Mouse (Mus musculus): Measurements from ENCODE around the gene 4931406C07Rik. TPM values are rescaled to one million over a fixed set of nuclear protein-coding genes. Genes with fewer than 3 reads are reported as not detected.

The 4931406C07Rik gene
- polyA plus RNA-seq, 1 experiment from 2014 or later = 7.3 TPM

GRCm38 (mm10) chr9:15301399-15301798, 4.8 kb downstream of the 4931406C07Rik start:
- no peak for ATAC-seq (ENCODE audit: insufficient read depth, low FRiP score, low TSS enrichment)

GRCm38 (mm10) chr9:15300056-15300455, 6.2 kb downstream of the 4931406C07Rik start:
- no peak for DNase-seq (ENCODE audit: low spot score)
- no peak overlapping the region for H3K4me3 ChIP-seq (ENCODE audit: low read depth, low read length)
- no peaks in the 10 kb centered on the region for H3K4me1 ChIP-seq (ENCODE audit: control insufficient read depth, insufficient read depth, low read length)
- H3K9me3 ChIP-seq (ENCODE audit: control insufficient read depth, low read length) = no peaks in the 10 kb centered on the region
- H3K9ac ChIP-seq (ENCODE audit: low read length) = no peak overlapping the region
- no peaks in the 10 kb centered on the region for H3K27me3 ChIP-seq (ENCODE audit: control insufficient read depth, insufficient read depth, low read length)
- WGBS = 84% methylated on average over 5 of the region's 5 CpGs
- H3K36me3 ChIP-seq (ENCODE audit: control insufficient read depth, insufficient read depth, low read length) = no peaks in the 10 kb centered on the region
- H3K4me2 ChIP-seq (ENCODE audit: low read depth) = no peak overlapping the region
- H3K27ac ChIP-seq (ENCODE audit: low read depth, low read length) = no peak overlapping the region
- no peak for ATAC-seq (ENCODE audit: insufficient read depth, low FRiP score, low TSS enrichment)

More at GRCm38 (mm10) chr9:15301399-15301798, 4.8 kb downstream of the 4931406C07Rik start:
- Histone ChIP-seq H3K27me3 (ENCODE audit: control insufficient read depth, insufficient read depth, low read length) (no peaks in the 10 kb centered on the region), H3K4me2 (ENCODE audit: low read depth) (no peak overlapping the region), H3K36me3 (ENCODE audit: control insufficient read depth, insufficient read depth, low read length) (no peaks in the 10 kb centered on the region), H3K4me1 (ENCODE audit: control insufficient read depth, insufficient read depth, low read length) (no peaks in the 10 kb centered on the region), H3K27ac (ENCODE audit: low read depth, low read length) (no peak overlapping the region), H3K9ac (ENCODE audit: low read length) (no peak overlapping the region), H3K4me3 (ENCODE audit: low read depth, low read length) (no peak overlapping the region), H3K9me3 (ENCODE audit: control insufficient read depth, low read length) (no peaks in the 10 kb centered on the region)
- 62% methylated on average over 6 of the region's 6 CpGs for WGBS
- no peak for DNase-seq (ENCODE audit: low spot score)

GRCm38 (mm10) chr9:15298451-15298850, 7.8 kb downstream of the 4931406C07Rik start:
- Histone ChIP-seq H3K27ac (ENCODE audit: low read depth, low read length) (no peak overlapping the region), H3K4me3 (ENCODE audit: low read depth, low read length) (no peak overlapping the region), H3K9ac (ENCODE audit: low read length) (no peak overlapping the region), H3K4me2 (ENCODE audit: low read depth) (no peak overlapping the region), H3K9me3 (ENCODE audit: control insufficient read depth, low read length) (no peaks in the 10 kb centered on the region), H3K27me3 (ENCODE audit: control insufficient read depth, insufficient read depth, low read length) (no peaks in the 10 kb centered on the region), H3K4me1 (ENCODE audit: control insufficient read depth, insufficient read depth, low read length) (no peaks in the 10 kb centered on the region), H3K36me3 (ENCODE audit: control insufficient read depth, insufficient read depth, low read length) (no peaks in the 10 kb centered on the region)
- ATAC-seq (ENCODE audit: insufficient read depth, low FRiP score, low TSS enrichment) (no peak), DNase-seq (ENCODE audit: low spot score) (no peak)
- WGBS = 36% methylated on average over 2 of the region's 2 CpGs

- no peaks in the 10 kb centered on the region for H3K4me1 ChIP-seq (ENCODE audit: control insufficient read depth, insufficient read depth, low read length)
- H3K4me2 ChIP-seq (ENCODE audit: low read depth) = no peak overlapping the region
- H3K9me3 ChIP-seq (ENCODE audit: control insufficient read depth, low read length) = no peaks in the 10 kb centered on the region
- ATAC-seq (ENCODE audit: insufficient read depth, low FRiP score, low TSS enrichment) (no peak), DNase-seq (ENCODE audit: low spot score) (no peak)
- H3K9ac ChIP-seq (ENCODE audit: low read length) = no peak overlapping the region
- H3K36me3 ChIP-seq (ENCODE audit: control insufficient read depth, insufficient read depth, low read length) = no peaks in the 10 kb centered on the region
- 91% methylated on average over 7 of the region's 7 CpGs for WGBS
- no peaks in the 10 kb centered on the region for H3K27me3 ChIP-seq (ENCODE audit: control insufficient read depth, insufficient read depth, low read length)
- H3K4me3 ChIP-seq (ENCODE audit: low read depth, low read length) = no peak overlapping the region
- no peak overlapping the region for H3K27ac ChIP-seq (ENCODE audit: low read depth, low read length)
Measured at GRCm38 (mm10) chr9:15297112-15297511, 9.1 kb downstream of the 4931406C07Rik start.

GRCm38 (mm10) chr9:15289251-15289650, 17.0 kb downstream of the 4931406C07Rik start:
- Histone ChIP-seq H3K27ac (ENCODE audit: low read depth, low read length) (no peak overlapping the region), H3K9ac (ENCODE audit: low read length) (no peak overlapping the region), H3K36me3 (ENCODE audit: control insufficient read depth, insufficient read depth, low read length) (no peaks in the 10 kb centered on the region), H3K4me1 (ENCODE audit: control insufficient read depth, insufficient read depth, low read length) (no peaks in the 10 kb centered on the region), H3K4me3 (ENCODE audit: low read depth, low read length) (no peak overlapping the region), H3K27me3 (ENCODE audit: control insufficient read depth, insufficient read depth, low read length) (no peaks in the 10 kb centered on the region), H3K4me2 (ENCODE audit: low read depth) (no peak overlapping the region), H3K9me3 (ENCODE audit: control insufficient read depth, low read length) (no peaks in the 10 kb centered on the region)
- no peak for ATAC-seq (ENCODE audit: insufficient read depth, low FRiP score, low TSS enrichment)
- WGBS = 89% methylated on average over 6 of the region's 6 CpGs
- no peak for DNase-seq (ENCODE audit: low spot score)

GRCm38 (mm10) chr9:15288402-15288801, 17.8 kb downstream of the 4931406C07Rik start:
- no peaks in the 10 kb centered on the region for H3K9me3 ChIP-seq (ENCODE audit: control insufficient read depth, low read length)
- H3K9ac ChIP-seq (ENCODE audit: low read length) = no peak overlapping the region
- no peak overlapping the region for H3K27ac ChIP-seq (ENCODE audit: low read depth, low read length)
- 90% methylated on average over 3 of the region's 3 CpGs for WGBS
- no peak for DNase-seq (ENCODE audit: low spot score)
- H3K4me1 ChIP-seq (ENCODE audit: control insufficient read depth, insufficient read depth, low read length) = no peaks in the 10 kb centered on the region
- H3K27me3 ChIP-seq (ENCODE audit: control insufficient read depth, insufficient read depth, low read length) = no peaks in the 10 kb centered on the region
- no peaks in the 10 kb centered on the region for H3K36me3 ChIP-seq (ENCODE audit: control insufficient read depth, insufficient read depth, low read length)
- no peak overlapping the region for H3K4me2 ChIP-seq (ENCODE audit: low read depth)
- H3K4me3 ChIP-seq (ENCODE audit: low read depth, low read length) = no peak overlapping the region
- no peak for ATAC-seq (ENCODE audit: insufficient read depth, low FRiP score, low TSS enrichment)

GRCm38 (mm10) chr9:15287846-15288245, 18.4 kb downstream of the 4931406C07Rik start:
- H3K4me1 ChIP-seq (ENCODE audit: control insufficient read depth, insufficient read depth, low read length) = no peaks in the 10 kb centered on the region
- no peak overlapping the region for H3K9ac ChIP-seq (ENCODE audit: low read length)
- 64% methylated on average over 6 of the region's 6 CpGs for WGBS
- no peak overlapping the region for H3K4me3 ChIP-seq (ENCODE audit: low read depth, low read length)
- no peaks in the 10 kb centered on the region for H3K36me3 ChIP-seq (ENCODE audit: control insufficient read depth, insufficient read depth, low read length)
- ATAC-seq (ENCODE audit: insufficient read depth, low FRiP score, low TSS enrichment) = no peak
- no peaks in the 10 kb centered on the region for H3K27me3 ChIP-seq (ENCODE audit: control insufficient read depth, insufficient read depth, low read length)
- no peak overlapping the region for H3K27ac ChIP-seq (ENCODE audit: low read depth, low read length)
- no peaks in the 10 kb centered on the region for H3K9me3 ChIP-seq (ENCODE audit: control insufficient read depth, low read length)
- DNase-seq (ENCODE audit: low spot score) = no peak
- no peak overlapping the region for H3K4me2 ChIP-seq (ENCODE audit: low read depth)

- Histone ChIP-seq H3K4me2 (ENCODE audit: low read depth) (no peak overlapping the region), H3K4me1 (ENCODE audit: control insufficient read depth, insufficient read depth, low read length) (peaks cover 3% of the 10 kb centered on the region; the same call in 1 of the 2 replicates), H3K4me3 (ENCODE audit: low read depth, low read length) (no peak overlapping the region), H3K9me3 (ENCODE audit: control insufficient read depth, low read length) (no peaks in the 10 kb centered on the region), H3K9ac (ENCODE audit: low read length) (no peak overlapping the region), H3K27me3 (ENCODE audit: control insufficient read depth, insufficient read depth, low read length) (no peaks in the 10 kb centered on the region), H3K27ac (ENCODE audit: low read depth, low read length) (no peak overlapping the region), H3K36me3 (ENCODE audit: control insufficient read depth, insufficient read depth, low read length) (no peaks in the 10 kb centered on the region)
- 67% methylated on average over 3 of the region's 3 CpGs for WGBS
- DNase-seq (ENCODE audit: low spot score) (no peak), ATAC-seq (ENCODE audit: insufficient read depth, low FRiP score, low TSS enrichment) (no peak)
Measured at GRCm38 (mm10) chr9:15285443-15285842, 20.8 kb downstream of the 4931406C07Rik start.

GRCm38 (mm10) chr9:15280491-15280879, 25.8 kb downstream of the 4931406C07Rik start:
- peaks cover 9% of the 10 kb centered on the region; the same call in 1 of the 2 replicates for H3K4me1 ChIP-seq (ENCODE audit: control insufficient read depth, insufficient read depth, low read length)
- peak overlapping the region; percentile 70 for H3K9ac ChIP-seq (ENCODE audit: low read length)
- ATAC-seq (ENCODE audit: insufficient read depth, low FRiP score, low TSS enrichment) (peak; percentile 27), DNase-seq (ENCODE audit: low spot score) (no peak)
- peak overlapping the region; percentile 27; the same call in 1 of the 2 replicates for H3K27ac ChIP-seq (ENCODE audit: low read depth, low read length)
- 54% methylated on average over 5 of the region's 5 CpGs for WGBS
- H3K4me3 ChIP-seq (ENCODE audit: low read depth, low read length) = peak overlapping the region; percentile 77
- no peaks in the 10 kb centered on the region for H3K9me3 ChIP-seq (ENCODE audit: control insufficient read depth, low read length)
- H3K27me3 ChIP-seq (ENCODE audit: control insufficient read depth, insufficient read depth, low read length) = no peaks in the 10 kb centered on the region
- no peaks in the 10 kb centered on the region for H3K36me3 ChIP-seq (ENCODE audit: control insufficient read depth, insufficient read depth, low read length)
- H3K4me2 ChIP-seq (ENCODE audit: low read depth) = peak overlapping the region; percentile 76
